Mouse (Mus musculus): ENCODE results near the gene Hist1h1t. TPM values are rescaled to one million over a fixed set of nuclear protein-coding genes. Genes with fewer than 3 reads are reported as not detected.
A peak's percentile ranks its signal among the peaks of the same experiment; 100 is the strongest.
"Not testable (repeated sequence)": the region's sequence is repeated elsewhere in the genome, so short reads cannot be mapped to it uniquely, and the experiment has no call there.

Hist1h1t gene
- polyA plus RNA-seq, 1 experiment from 2014 or later, result 0.14 TPM

GRCm38 (mm10) chr13:23717176-23717575 lies 21.6 kb downstream of the Hist1h1t start:
- Histone ChIP-seq H3K4me3 (no peak overlapping the region), H3K4me1 (replicated peaks) (peaks cover 4% of the 10 kb centered on the region; the same call in 1 of the 2 replicates), H3K27ac (no peak overlapping the region), H3K9me3 (replicated peaks) (no peaks in the 10 kb centered on the region), H3K9ac (no peak overlapping the region), H3K36me3 (no peaks in the 10 kb centered on the region), H3K4me2 (no peak overlapping the region), H3K27me3 (no peaks in the 10 kb centered on the region)
- 46% methylated on average over 11 of the region's 11 CpGs for WGBS
- no peak for ATAC-seq (replicated peaks; ENCODE audit: insufficient number of reproducible peaks, insufficient read depth, low FRiP score, low read depth)

DNA sequence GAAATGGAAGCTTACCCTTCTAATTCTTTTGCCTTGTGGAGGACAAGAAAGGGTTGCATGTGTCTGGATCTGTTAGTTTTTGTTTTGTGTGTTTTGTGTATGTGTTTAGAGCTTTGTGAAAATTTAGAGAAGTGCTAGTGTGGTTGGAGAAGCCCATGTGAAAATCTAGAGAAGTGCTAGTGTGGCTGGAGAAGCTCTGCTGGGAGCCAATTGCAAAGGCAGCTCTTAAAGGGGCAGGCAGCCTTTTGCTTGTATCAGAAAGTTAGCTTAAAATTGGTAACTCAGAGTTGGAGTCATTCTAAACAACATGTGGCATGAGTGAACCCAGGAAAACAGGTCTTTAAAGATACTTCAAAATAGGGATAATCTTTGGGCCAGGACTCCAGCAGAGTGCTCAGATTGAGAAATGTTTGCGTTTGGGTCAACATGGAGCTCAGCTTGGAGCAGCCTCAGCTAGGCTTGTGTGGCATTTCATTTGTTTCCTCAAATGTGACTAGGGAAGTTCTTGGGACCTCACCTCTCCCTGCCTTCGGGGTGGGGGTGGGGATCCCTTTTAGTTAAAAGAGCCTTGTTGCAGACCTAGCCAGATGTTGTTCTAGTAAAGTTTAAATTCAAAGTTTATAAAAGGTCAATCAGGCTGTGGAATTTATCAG lies 22.1 kb downstream of the Hist1h1t start:
- not testable (repeated sequence) for H3K4me2 ChIP-seq; ATAC-seq (replicated peaks; ENCODE audit: insufficient number of reproducible peaks, insufficient read depth, low FRiP score, low read depth); H3K27ac ChIP-seq; H3K9ac ChIP-seq; H3K36me3 ChIP-seq; H3K9me3 ChIP-seq (replicated peaks); H3K27me3 ChIP-seq; H3K4me1 ChIP-seq (replicated peaks); H3K4me3 ChIP-seq
- WGBS, result 17% methylated on average over 2 of the region's 2 CpGs

- no peak overlapping the region for H3K4me2 ChIP-seq
- 50% methylated on average over 4 of the region's 4 CpGs for WGBS
- ATAC-seq (replicated peaks; ENCODE audit: insufficient number of reproducible peaks, insufficient read depth, low FRiP score, low read depth), result no peak
- peaks cover 2% of the 10 kb centered on the region; the same call in 1 of the 2 replicates for H3K4me1 ChIP-seq (replicated peaks)
- no peaks in the 10 kb centered on the region for H3K9me3 ChIP-seq (replicated peaks)
- no peaks in the 10 kb centered on the region for H3K36me3 ChIP-seq
- no peak overlapping the region for H3K9ac ChIP-seq
- H3K27ac ChIP-seq, result no peak overlapping the region
- no peak overlapping the region for H3K4me3 ChIP-seq
- no peaks in the 10 kb centered on the region for H3K27me3 ChIP-seq
Measured at GRCm38 (mm10) chr13:23724239-23724638, 28.6 kb downstream of the Hist1h1t start.

GRCm38 (mm10) chr13:23725213-23725612 lies 29.6 kb downstream of the Hist1h1t start:
- WGBS, result 80% methylated on average over 1 of the region's 1 CpGs
- no peak overlapping the region for H3K4me2 ChIP-seq
- H3K4me1 ChIP-seq (replicated peaks), result peaks cover 2% of the 10 kb centered on the region; the same call in 1 of the 2 replicates
- no peak overlapping the region for H3K4me3 ChIP-seq
- H3K9ac ChIP-seq, result no peak overlapping the region
- H3K36me3 ChIP-seq, result no peaks in the 10 kb centered on the region
- no peaks in the 10 kb centered on the region for H3K9me3 ChIP-seq (replicated peaks)
- H3K27me3 ChIP-seq, result no peaks in the 10 kb centered on the region
- ATAC-seq (replicated peaks; ENCODE audit: insufficient number of reproducible peaks, insufficient read depth, low FRiP score, low read depth), result no peak
- H3K27ac ChIP-seq, result no peak overlapping the region

DNA sequence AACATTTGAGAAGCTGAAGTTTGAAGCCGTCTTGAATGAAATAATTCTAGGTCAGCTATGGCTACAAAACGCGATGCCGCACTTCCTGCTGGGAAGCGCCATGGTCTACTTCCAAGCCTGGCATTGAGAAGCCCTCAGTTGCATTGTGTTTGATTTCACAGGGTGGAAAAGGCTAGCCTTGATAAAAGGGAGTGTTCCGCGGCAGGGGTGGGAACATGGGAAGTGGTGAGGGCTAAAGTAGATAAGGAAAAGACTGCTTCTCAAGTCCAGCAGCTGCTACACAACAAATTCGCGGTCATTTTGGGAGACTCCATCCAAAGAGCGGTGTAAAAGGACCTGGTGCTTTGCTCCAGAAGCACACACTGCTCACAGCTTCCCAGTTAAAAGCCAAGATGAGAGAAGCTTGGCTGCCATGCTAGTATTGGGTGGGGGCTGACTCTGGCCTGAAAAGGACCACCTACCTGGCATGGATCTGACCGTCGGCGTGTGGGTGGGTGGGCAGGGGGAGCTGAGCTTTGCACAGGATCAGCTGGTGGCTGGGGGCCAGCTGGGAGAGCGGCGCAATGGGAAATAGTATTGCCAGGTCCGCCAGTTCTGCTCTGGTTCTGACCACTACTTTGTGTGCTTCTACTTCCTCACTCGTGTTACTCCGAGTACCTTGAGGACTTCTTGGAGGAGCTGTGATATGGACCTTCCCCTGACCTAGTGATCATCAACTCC lies 33.0 kb downstream of the Hist1h1t start:
- H3K9me3 ChIP-seq (replicated peaks), result no peaks in the 10 kb centered on the region
- H3K9ac ChIP-seq, result no peak overlapping the region
- peaks cover 9% of the 10 kb centered on the region for H3K4me1 ChIP-seq (replicated peaks)
- 0 out of 2 replicates have a peak overlapping the region, but pooled peaks have one; percentile 1 for H3K27ac ChIP-seq
- ATAC-seq (replicated peaks; ENCODE audit: insufficient number of reproducible peaks, insufficient read depth, low FRiP score, low read depth), result no peak
- H3K4me3 ChIP-seq, result no peak overlapping the region
- H3K4me2 ChIP-seq, result no peak overlapping the region
- H3K36me3 ChIP-seq, result no peaks in the 10 kb centered on the region
- no peaks in the 10 kb centered on the region for H3K27me3 ChIP-seq
- WGBS, result 70% methylated on average over 18 of the region's 18 CpGs

DNA sequence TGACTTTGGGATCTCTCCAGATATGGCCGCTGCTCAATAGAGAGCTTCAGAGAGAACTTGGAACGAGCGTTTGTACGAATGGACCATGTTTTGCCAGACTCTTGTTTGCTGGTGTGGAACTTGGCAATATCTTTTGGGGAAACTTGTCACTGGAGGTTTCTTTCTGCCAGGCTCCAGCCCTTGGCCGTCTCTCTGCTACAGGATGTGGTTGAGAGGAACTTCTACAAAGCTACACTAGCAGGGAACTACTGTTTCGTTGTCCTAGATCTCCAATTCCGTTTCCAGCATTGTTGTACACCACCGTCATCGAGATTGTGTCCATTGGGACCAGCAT lies 33.5 kb downstream of the Hist1h1t start:
- WGBS, result 82% methylated on average over 9 of the region's 9 CpGs
- 0 out of 2 replicates have a peak overlapping the region, but pooled peaks have one; percentile 1 for H3K27ac ChIP-seq
- H3K27me3 ChIP-seq, result no peaks in the 10 kb centered on the region
- no peak overlapping the region for H3K9ac ChIP-seq
- H3K4me3 ChIP-seq, result no peak overlapping the region
- H3K4me1 ChIP-seq (replicated peaks), result peaks cover 7% of the 10 kb centered on the region
- H3K4me2 ChIP-seq, result no peak overlapping the region
- H3K36me3 ChIP-seq, result no peaks in the 10 kb centered on the region
- H3K9me3 ChIP-seq (replicated peaks), result no peaks in the 10 kb centered on the region
- no peak for ATAC-seq (replicated peaks; ENCODE audit: insufficient number of reproducible peaks, insufficient read depth, low FRiP score, low read depth)

DNA sequence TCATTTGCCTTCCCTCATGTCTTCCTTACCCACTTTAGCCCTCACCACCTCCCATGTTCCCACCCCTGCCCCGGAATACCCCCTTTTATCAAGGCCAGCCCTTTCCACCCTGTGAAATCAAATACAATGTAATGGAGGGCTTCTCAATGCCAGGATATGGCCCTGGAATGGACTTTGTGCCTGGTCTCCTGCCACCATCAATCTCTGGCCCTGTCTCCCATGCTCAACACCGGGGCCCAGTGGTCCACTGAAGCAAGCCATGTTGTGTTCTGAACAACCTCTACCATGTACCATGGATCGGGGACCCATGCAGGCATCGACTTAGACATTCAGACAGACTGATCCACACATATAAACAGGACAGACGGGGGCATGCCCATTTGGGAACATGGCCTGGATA lies 34.1 kb downstream of the Hist1h1t start:
- Histone ChIP-seq H3K9me3 (replicated peaks) (no peaks in the 10 kb centered on the region), H3K27me3 (no peaks in the 10 kb centered on the region), H3K4me2 (no peak overlapping the region), H3K9ac (no peak overlapping the region), H3K4me1 (replicated peaks) (peaks cover 6% of the 10 kb centered on the region), H3K36me3 (no peaks in the 10 kb centered on the region), H3K27ac (no peak overlapping the region), H3K4me3 (no peak overlapping the region)
- ATAC-seq (replicated peaks; ENCODE audit: insufficient number of reproducible peaks, insufficient read depth, low FRiP score, low read depth), result no peak
- WGBS, result 92% methylated on average over 5 of the region's 5 CpGs

GRCm38 (mm10) chr13:23730479-23730878 lies 34.9 kb downstream of the Hist1h1t start:
- Histone ChIP-seq H3K9ac (no peak overlapping the region), H3K27me3 (no peaks in the 10 kb centered on the region), H3K27ac (no peak overlapping the region), H3K9me3 (replicated peaks) (no peaks in the 10 kb centered on the region), H3K4me2 (no peak overlapping the region), H3K4me3 (no peak overlapping the region), H3K36me3 (no peaks in the 10 kb centered on the region), H3K4me1 (replicated peaks) (peaks cover 6% of the 10 kb centered on the region)
- no peak for ATAC-seq (replicated peaks; ENCODE audit: insufficient number of reproducible peaks, insufficient read depth, low FRiP score, low read depth)
- 13% methylated on average over 8 of the region's 8 CpGs for WGBS

DNA sequence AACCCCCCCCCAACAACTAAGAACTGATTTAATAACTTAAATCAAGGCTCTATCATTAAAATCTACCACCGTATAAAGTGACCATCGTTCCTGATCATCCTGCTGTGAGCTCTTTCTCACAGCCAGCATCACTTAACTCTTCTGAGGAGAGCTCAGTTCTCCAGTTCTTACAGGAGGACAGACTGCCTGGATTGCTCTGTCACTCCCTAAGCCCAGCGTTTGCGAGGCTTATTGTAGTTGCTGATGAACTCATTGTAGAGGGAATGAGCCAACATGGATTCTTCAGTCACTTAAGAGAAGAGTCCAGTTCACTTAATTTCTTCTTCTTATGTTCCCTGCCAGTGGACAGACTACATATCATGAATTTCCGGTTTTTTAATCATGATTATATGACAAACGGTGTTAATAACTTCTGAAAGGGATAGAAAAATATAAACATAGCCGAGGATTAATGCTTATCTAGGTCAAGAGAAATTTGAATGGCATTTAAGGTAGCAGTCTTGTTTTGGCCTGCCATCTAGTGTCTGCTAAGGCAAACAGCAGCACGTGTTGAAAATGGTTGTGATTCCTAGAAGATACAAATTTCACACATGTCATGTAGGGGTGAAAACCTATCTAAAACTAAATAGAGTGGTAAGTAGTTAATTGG lies 36.7 kb downstream of the Hist1h1t start:
- no peak overlapping the region for H3K4me2 ChIP-seq
- no peak overlapping the region for H3K4me3 ChIP-seq
- no peaks in the 10 kb centered on the region for H3K36me3 ChIP-seq
- H3K9me3 ChIP-seq (replicated peaks), result no peaks in the 10 kb centered on the region
- WGBS, result 22% methylated on average over 8 of the region's 8 CpGs
- no peak overlapping the region for H3K27ac ChIP-seq
- H3K27me3 ChIP-seq, result no peaks in the 10 kb centered on the region
- H3K9ac ChIP-seq, result no peak overlapping the region
- H3K4me1 ChIP-seq (replicated peaks), result peaks cover 6% of the 10 kb centered on the region
- no peak for ATAC-seq (replicated peaks; ENCODE audit: insufficient number of reproducible peaks, insufficient read depth, low FRiP score, low read depth)

DNA sequence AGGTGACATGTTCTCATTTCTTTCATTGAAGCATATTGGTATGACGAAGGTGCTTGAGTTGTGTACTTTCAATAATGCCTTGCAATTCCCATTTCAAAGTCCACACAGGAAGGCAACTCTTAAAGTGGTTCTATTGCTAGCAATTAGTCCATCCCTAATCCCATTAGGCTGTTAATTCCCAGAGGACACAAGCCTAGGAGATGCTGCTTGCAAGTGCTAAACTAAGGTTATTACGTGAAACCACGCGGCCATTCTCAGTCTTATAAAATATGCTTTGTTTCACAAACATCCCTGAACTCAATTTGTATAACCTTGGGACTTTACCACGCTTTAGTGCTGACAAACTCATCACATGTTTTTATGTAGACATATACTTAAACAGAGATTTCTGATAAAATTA lies 41.5 kb downstream of the Hist1h1t start:
- H3K27me3 ChIP-seq, result no peaks in the 10 kb centered on the region
- H3K9me3 ChIP-seq (replicated peaks), result no peaks in the 10 kb centered on the region
- peaks cover 20% of the 10 kb centered on the region for H3K4me1 ChIP-seq (replicated peaks)
- H3K9ac ChIP-seq, result no peak overlapping the region
- 86% methylated on average over 5 of the region's 5 CpGs for WGBS
- H3K36me3 ChIP-seq, result no peaks in the 10 kb centered on the region
- no peak overlapping the region for H3K4me2 ChIP-seq
- H3K4me3 ChIP-seq, result no peak overlapping the region
- no peak for ATAC-seq (replicated peaks; ENCODE audit: insufficient number of reproducible peaks, insufficient read depth, low FRiP score, low read depth)
- no peak overlapping the region for H3K27ac ChIP-seq

- Histone ChIP-seq H3K4me1 (replicated peaks) (peaks cover 19% of the 10 kb centered on the region), H3K36me3 (no peaks in the 10 kb centered on the region), H3K9me3 (replicated peaks) (no peaks in the 10 kb centered on the region), H3K4me2 (peak overlapping the region; percentile 97), H3K27ac (peak overlapping the region; percentile 99), H3K4me3 (peak overlapping the region; percentile 74), H3K27me3 (no peaks in the 10 kb centered on the region), H3K9ac (peak overlapping the region; percentile 92; the same call in 1 of the 2 replicates)
- ATAC-seq (replicated peaks; ENCODE audit: insufficient number of reproducible peaks, insufficient read depth, low FRiP score, low read depth), result no peak
- WGBS, result 23% methylated on average over 4 of the region's 4 CpGs
Measured at GRCm38 (mm10) chr13:23738041-23738440, 42.4 kb downstream of the Hist1h1t start.

Data from heart, embryonic 15.5 days (tissue).